Mouse (Mus musculus) heart, embryonic 11.5 days (tissue): ENCODE data around the gene Chst1. TPM values are rescaled to one million over a fixed set of nuclear protein-coding genes. Genes with fewer than 3 reads are reported as not detected.

ENCODE experiments used
- ATAC-seq: fragments of 200-750 bp; cut with Nextera tagmentation; replicated peaks from 2 replicates; pipeline ENCODE4 v1.8.0; 2017; ENCODE audit warnings: moderate library complexity; ENCODE audit not compliant: insufficient number of reproducible peaks, low FRiP score, low TSS enrichment
- H3K27ac ChIP-seq: fragments of 300-500 bp; sonication (generic); 2 replicates; pipeline ENCODE4 v1.5.1; 2014; ENCODE audit warnings: mild to moderate bottlenecking, low read depth, low read length
- H3K27me3 ChIP-seq: fragments of 300-500 bp; sonication (generic); 2 replicates; pipeline ENCODE4 v1.6.1; 2014; ENCODE audit warnings: mild to moderate bottlenecking, low read length, mixed read lengths; ENCODE audit not compliant: control insufficient read depth, insufficient read depth
- H3K36me3 ChIP-seq: fragments of 300-500 bp; sonication (generic); 2 replicates; pipeline ENCODE4 v1.6.1; 2014; ENCODE audit warnings: mild to moderate bottlenecking, low read length, moderate library complexity, mixed read lengths; ENCODE audit not compliant: control insufficient read depth, insufficient read depth
- H3K4me1 ChIP-seq: fragments of 300-500 bp; sonication (generic); 2 replicates; pipeline ENCODE4 v1.6.1; 2014; ENCODE audit warnings: low read length; ENCODE audit not compliant: control insufficient read depth, insufficient read depth
- H3K4me2 ChIP-seq: fragments of 300-500 bp; sonication (generic); 2 replicates; pipeline ENCODE4 v1.6.1; 2014; ENCODE audit warnings: mild to moderate bottlenecking, moderate library complexity
- H3K4me3 ChIP-seq: fragments of 300-500 bp; sonication (generic); 2 replicates; pipeline ENCODE4 v1.5.1; 2014; ENCODE audit warnings: low read depth, low read length
- H3K9ac ChIP-seq: fragments of 300-500 bp; sonication (generic); 2 replicates; pipeline ENCODE4 v1.6.1; 2014; ENCODE audit warnings: mild to moderate bottlenecking, low read depth, low read length, moderate library complexity
- H3K9me3 ChIP-seq: fragments of 300-500 bp; sonication (generic); replicated peaks from 2 replicates; pipeline ENCODE4 v1.6.1; 2016; ENCODE audit warnings: low read length; ENCODE audit not compliant: control insufficient read depth
- WGBS: fragments of 180-500 bp; shearing (Covaris S2); extraction: QIAGEN DNeasy Blood & Tissue Kit; methylation state at CpG from one replicate; pipeline ENCODE4 v1.1.7; 2014; ENCODE audit not compliant: insufficient replicate concordance; 5-methylcytosine and 5-hydroxymethylcytosine counted together
- polyA plus RNA-seq: library from polyadenylated mRNA; unstranded; fragments of >200 nt; fragmentation: Nextera tagmentation; extraction: Ambion mirVana; gene quantifications from 2 replicates; pipeline ENCODE4 v1.2.1, GENCODE M21; 2014

Chst1 gene
- polyA plus RNA-seq: 1.1 and 1.4 TPM in 2 replicates

GRCm38 (mm10) chr2:92599487-92600347, at the start of gene Chst1:
Gene Chst1, plus strand, starts transcription at chr2:92599707.
- H3K27ac ChIP-seq: no peak within 1 kb of the TSS
- under 1% methylated on average over 43 of the region's 82 CpGs for WGBS
- peak; percentile 24; the same call in 1 of the 2 replicates for ATAC-seq

GRCm38 (mm10) chr2:92550051-92550450, 49.5 kb upstream of the Chst1 start:
- H3K27ac ChIP-seq: no peak overlapping the region
- WGBS: 38% methylated on average over 2 of the region's 2 CpGs
- no peak overlapping the region for H3K4me3 ChIP-seq
- ATAC-seq: no peak
- H3K4me2 ChIP-seq: no peak overlapping the region
- H3K9me3 ChIP-seq: no peaks in the 10 kb centered on the region
- H3K36me3 ChIP-seq: no peaks in the 10 kb centered on the region
- H3K27me3 ChIP-seq: no peaks in the 10 kb centered on the region
- H3K9ac ChIP-seq: no peak overlapping the region
- peaks cover 8% of the 10 kb centered on the region; the same call in 1 of the 2 replicates for H3K4me1 ChIP-seq

More at GRCm38 (mm10) chr2:92599487-92600347, at the start of gene Chst1:
- Histone ChIP-seq H3K4me1 (peaks cover 6% of the 10 kb centered on the region; the same call in 1 of the 2 replicates), H3K36me3 (no peaks in the 10 kb centered on the region), H3K4me2 (peak within 1 kb of the TSS; percentile 98), H3K4me3 (peak within 1 kb of the TSS; percentile 64), H3K9me3 (no peaks in the 10 kb centered on the region), H3K27me3 (peaks cover 55% of the 10 kb centered on the region), H3K9ac (peak within 1 kb of the TSS; percentile 61)

- no peaks in the 10 kb centered on the region for H3K27me3 ChIP-seq
Observed at GRCm38 (mm10) chr2:92554536-92554935, 45.0 kb upstream of the Chst1 start.

GRCm38 (mm10) chr2:92562930-92563329, 36.6 kb upstream of the Chst1 start:
- H3K9ac ChIP-seq: no peak overlapping the region
- ATAC-seq: no peak
- no peaks in the 10 kb centered on the region for H3K27me3 ChIP-seq
- 63% methylated on average over 4 of the region's 4 CpGs for WGBS
- no peak overlapping the region for H3K27ac ChIP-seq
- H3K4me3 ChIP-seq: no peak overlapping the region
- H3K4me2 ChIP-seq: no peak overlapping the region
- H3K4me1 ChIP-seq: no peaks in the 10 kb centered on the region
- peaks cover 4% of the 10 kb centered on the region for H3K9me3 ChIP-seq
- H3K36me3 ChIP-seq: no peaks in the 10 kb centered on the region

More at GRCm38 (mm10) chr2:92554536-92554935, 45.0 kb upstream of the Chst1 start:
- H3K4me3 ChIP-seq: no peak overlapping the region
- no peak for ATAC-seq
- no peak overlapping the region for H3K4me2 ChIP-seq
- H3K27ac ChIP-seq: no peak overlapping the region
- H3K4me1 ChIP-seq: peaks cover 8% of the 10 kb centered on the region; the same call in 1 of the 2 replicates
- H3K9me3 ChIP-seq: no peaks in the 10 kb centered on the region
- H3K9ac ChIP-seq: no peak overlapping the region
- no peaks in the 10 kb centered on the region for H3K36me3 ChIP-seq

GRCm38 (mm10) chr2:92570623-92571022, 28.9 kb upstream of the Chst1 start:
- no peaks in the 10 kb centered on the region for H3K36me3 ChIP-seq
- H3K4me2 ChIP-seq: no peak overlapping the region
- ATAC-seq: no peak
- H3K27me3 ChIP-seq: no peaks in the 10 kb centered on the region
- WGBS: 65% methylated on average over 6 of the region's 6 CpGs
- H3K4me3 ChIP-seq: no peak overlapping the region
- no peaks in the 10 kb centered on the region for H3K9me3 ChIP-seq
- no peak overlapping the region for H3K9ac ChIP-seq
- H3K27ac ChIP-seq: no peak overlapping the region
- H3K4me1 ChIP-seq: no peaks in the 10 kb centered on the region

- 67% methylated on average over 9 of the region's 9 CpGs for WGBS
- H3K9me3 ChIP-seq: no peaks in the 10 kb centered on the region
Observed at GRCm38 (mm10) chr2:92577824-92578223, 21.7 kb upstream of the Chst1 start.

GRCm38 (mm10) chr2:92581302-92581701, 18.2 kb upstream of the Chst1 start:
- 77% methylated on average over 7 of the region's 7 CpGs for WGBS
- ATAC-seq: no peak
- Histone ChIP-seq H3K27me3 (no peaks in the 10 kb centered on the region), H3K27ac (no peak overlapping the region), H3K9me3 (no peaks in the 10 kb centered on the region), H3K4me2 (no peak overlapping the region), H3K36me3 (no peaks in the 10 kb centered on the region), H3K4me3 (no peak overlapping the region), H3K9ac (no peak overlapping the region), H3K4me1 (no peaks in the 10 kb centered on the region)

More at GRCm38 (mm10) chr2:92577824-92578223, 21.7 kb upstream of the Chst1 start:
- Histone ChIP-seq H3K4me2 (no peak overlapping the region), H3K4me1 (no peaks in the 10 kb centered on the region), H3K9ac (no peak overlapping the region), H3K36me3 (no peaks in the 10 kb centered on the region), H3K27ac (no peak overlapping the region), H3K27me3 (no peaks in the 10 kb centered on the region), H3K4me3 (no peak overlapping the region)
- no peak for ATAC-seq

GRCm38 (mm10) chr2:92582596-92582995, 16.9 kb upstream of the Chst1 start:
- H3K36me3 ChIP-seq: no peaks in the 10 kb centered on the region
- no peaks in the 10 kb centered on the region for H3K9me3 ChIP-seq
- no peaks in the 10 kb centered on the region for H3K4me1 ChIP-seq
- no peak overlapping the region for H3K4me2 ChIP-seq
- no peak overlapping the region for H3K4me3 ChIP-seq
- WGBS: 67% methylated on average over 5 of the region's 5 CpGs
- no peak overlapping the region for H3K27ac ChIP-seq
- no peak overlapping the region for H3K9ac ChIP-seq
- no peaks in the 10 kb centered on the region for H3K27me3 ChIP-seq
- no peak for ATAC-seq
